In the genomic region with DNA sequence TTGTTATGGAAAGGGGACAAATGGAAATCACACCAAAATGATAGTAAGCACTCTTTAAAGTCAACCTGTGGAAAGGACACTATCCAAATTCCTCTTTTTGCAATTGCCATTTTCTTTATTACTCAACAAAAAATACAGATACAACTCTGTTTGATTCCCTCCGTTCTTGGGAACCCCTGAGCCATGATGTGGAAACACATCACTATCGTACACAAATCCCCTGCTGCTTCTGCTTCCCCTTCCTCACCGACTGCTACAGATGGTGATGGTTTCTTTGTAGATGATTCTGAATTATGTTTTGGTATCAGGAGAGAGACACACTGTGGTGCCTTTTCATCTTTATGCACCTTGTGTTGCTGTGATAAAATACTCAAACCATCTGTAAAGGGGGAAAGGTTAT, we compare ENCODE assay signal across 12 mouse cellular contexts.
"Had no signal": no experiment of that assay in that cellular context is flagged by ENCODE, and none has a peak within 500 bp of the region (broad histone marks: within the 10 kb centered on the region; RNA-seq: fewer than 3 reads in every experiment).

No protein-coding gene starts in this region.

- DNase-seq: retina, postnatal 1 day; right cerebral cortex, adult 18-20 months; right cerebral cortex, postnatal 14 days; right cerebral cortex, postnatal 25 days; right cerebral cortex, postnatal 4 days; spleen, adult 18-20 months; thymus, adult 18-20 months; thymus, adult 2 months; thymus, postnatal 14 days; thymus, postnatal 25 days; thymus, postnatal 36 days; thymus, postnatal 4 days had no signal
